Mouse (Mus musculus) liver, embryonic 18 days (tissue): Measurements from ENCODE around the gene Limd1. TPM values are rescaled to one million over a fixed set of nuclear protein-coding genes. Genes with fewer than 3 reads are reported as not detected.

Source experiments
- polyA plus RNA-seq: library from polyadenylated mRNA; depleted of rRNA; stranded (reverse); fragments of >200 nt; gene quantifications from 2 replicates; pipeline ENCODE4 v1.2.3, GENCODE M21; 2012; rRNA removed

Gene Limd1
- 8.7 and 9.5 TPM in 2 replicates for polyA plus RNA-seq

DNA sequence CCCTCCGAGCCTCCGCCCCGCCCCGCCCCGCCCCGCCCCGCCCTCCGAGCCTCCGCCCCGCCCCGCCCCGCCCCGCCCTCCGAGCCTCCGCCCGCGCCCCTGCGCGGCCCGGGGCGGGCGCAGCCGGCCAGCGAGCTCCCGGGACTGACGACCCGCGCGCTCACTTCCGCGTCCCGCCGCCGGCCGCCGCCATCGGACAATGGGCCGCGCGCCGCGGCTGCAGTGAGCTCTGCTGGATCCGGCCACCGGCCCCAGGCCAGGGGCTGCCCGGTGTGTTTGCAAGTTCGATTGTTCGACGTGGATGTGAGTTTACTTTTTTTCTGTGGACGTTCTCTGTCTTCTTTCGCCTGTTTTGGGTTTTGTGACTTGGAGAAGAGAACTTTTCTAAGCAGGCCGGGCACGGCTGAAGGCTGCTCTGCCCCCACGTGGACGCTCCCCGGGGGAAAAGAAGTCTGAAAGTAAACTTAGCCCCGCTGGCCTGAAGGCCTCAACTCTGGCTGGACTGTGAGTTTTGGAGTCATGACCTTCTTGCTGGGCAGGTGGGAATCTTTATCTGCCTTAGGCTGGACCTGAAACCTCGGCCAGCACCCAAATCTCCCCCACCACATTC is at the start of gene Limd1:
Gene Limd1 (plus strand): TSS at position 121 of the 610 bp plus-strand sequence.

DNA sequence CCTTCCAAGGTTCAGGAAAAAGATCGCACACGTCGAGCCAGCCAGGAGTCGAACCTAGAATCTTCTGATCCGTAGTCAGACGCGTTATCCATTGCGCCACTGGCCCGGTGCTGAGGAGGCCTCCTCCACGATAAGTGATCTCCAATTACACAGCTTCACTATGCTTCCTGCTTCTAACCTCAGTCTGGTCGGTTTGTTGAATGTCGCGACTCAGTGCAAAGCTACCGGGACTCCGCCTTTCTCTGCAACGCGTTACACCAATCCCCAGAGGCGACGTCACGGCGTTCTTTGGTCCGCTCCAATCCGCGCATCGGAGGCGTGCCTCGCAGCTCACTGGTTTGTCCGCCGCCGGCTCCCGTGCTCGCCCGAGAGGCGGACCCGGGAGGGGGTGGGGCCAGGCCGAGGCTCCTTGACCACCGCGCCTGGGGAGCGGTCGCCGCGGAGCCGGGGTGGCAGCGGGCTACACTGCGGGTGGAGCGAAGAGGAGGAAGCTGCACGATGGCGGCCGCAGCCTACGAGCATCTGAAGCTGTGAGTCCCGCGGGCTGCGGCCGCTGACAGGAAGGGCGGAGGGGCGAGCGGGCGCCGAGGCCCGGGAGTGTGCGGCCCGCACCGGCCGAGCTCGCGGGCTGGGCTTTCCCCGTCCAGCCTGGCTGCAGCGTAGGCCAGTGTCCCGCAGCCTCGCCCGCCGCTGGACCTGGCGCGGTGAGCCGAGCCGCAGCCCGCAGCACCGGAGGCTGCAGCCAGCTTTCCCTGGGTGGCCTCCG is 51.1 kb downstream of the Limd1 start, which contains the start of gene Sacm1l:
Gene Sacm1l (plus strand): TSS at position 368 of the 766 bp plus-strand sequence.

Other genes starting within 250 kb of the Limd1 start
- 1.1 and 1.2 TPM in 2 replicates for gene Tmem158, start 217.9 kb upstream of the Limd1 start, polyA plus RNA-seq
- 314 and 320 TPM in 2 replicates for gene Lars2, start 111.8 kb upstream of the Limd1 start, polyA plus RNA-seq
- gene Sacm1l, start 51.1 kb downstream of the Limd1 start, polyA plus RNA-seq: 11.3 and 11.7 TPM in 2 replicates
- 0.20 and 0.22 TPM in 2 replicates for gene Slc6a20b, start 153.9 kb downstream of the Limd1 start, polyA plus RNA-seq
- 0.10 and 0.12 TPM in 2 replicates for gene Ccr9, start 199.7 kb downstream of the Limd1 start, polyA plus RNA-seq
- 3.0 and 3.3 TPM in 2 replicates for gene Slc6a20a, start 200.2 kb downstream of the Limd1 start, polyA plus RNA-seq
- 5.3 and 6.4 TPM in 2 replicates for gene Lztfl1, start 239.0 kb downstream of the Limd1 start, polyA plus RNA-seq